Mouse (Mus musculus) forebrain, embryonic 10.5 days (tissue): Measurements from ENCODE around the gene Cstb. TPM values are rescaled to one million over a fixed set of nuclear protein-coding genes. Genes with fewer than 3 reads are reported as not detected.

Source experiments
- DNase-seq: peaks from one replicate; pipeline ENCODE4 v3.0.0-alpha.2; 2017; ENCODE audit warnings: low spot score; ENCODE audit errors: extremely low spot score
- H3K27ac ChIP-seq: fragments of 300-500 bp; sonication (generic); 2 replicates; pipeline ENCODE4 v1.5.1; 2016; ENCODE audit warnings: mild to moderate bottlenecking
- H3K27me3 ChIP-seq: fragments of 300-500 bp; sonication (generic); 2 replicates; pipeline ENCODE4 v1.6.1; 2016; ENCODE audit warnings: mild to moderate bottlenecking; ENCODE audit not compliant: poor library complexity, severe bottlenecking
- H3K36me3 ChIP-seq: fragments of 300-500 bp; sonication (generic); replicated peaks from 2 replicates; pipeline ENCODE4 v1.6.1; 2016; ENCODE audit warnings: mild to moderate bottlenecking, moderate library complexity
- H3K4me1 ChIP-seq: fragments of 300-500 bp; sonication (generic); 2 replicates; pipeline ENCODE4 v1.6.1; 2016
- H3K4me3 ChIP-seq: fragments of 300-500 bp; sonication (generic); 2 replicates; pipeline ENCODE4 v1.5.1; 2016; ENCODE audit warnings: mild to moderate bottlenecking, moderate library complexity
- H3K9me3 ChIP-seq: fragments of 300-500 bp; sonication (generic); 2 replicates; pipeline ENCODE4 v1.6.1; 2016; ENCODE audit warnings: mild to moderate bottlenecking, moderate library complexity
- WGBS: fragments of 180-500 bp; shearing (Covaris S2); methylation state at CpG from one replicate; pipeline ENCODE4 v1.1.7; 2016; 5-methylcytosine and 5-hydroxymethylcytosine counted together
- microRNA-seq: library from miRNA; unstranded; fragments of <30 nt; microRNA quantifications from one replicate; pipeline ENCODE4, GENCODE M21; 2017
- polyA plus RNA-seq: library from polyadenylated mRNA; unstranded; fragments of >200 nt; fragmentation: Nextera tagmentation; extraction: Ambion mirVana; gene quantifications from 2 replicates; pipeline ENCODE4 v1.2.1, GENCODE M21; 2016

Gene Cstb
- polyA plus RNA-seq, 1 experiment from 2014 or later, result 115 TPM

GRCm38 (mm10) chr10:78467761-78468310 is 42.4 kb downstream of the Cstb start:
- Histone ChIP-seq H3K27ac (no peak overlapping the region), H3K4me3 (no peak overlapping the region), H3K4me1 (peaks cover 46% of the 10 kb centered on the region), H3K36me3 (no peaks in the 10 kb centered on the region), H3K9me3 (no peaks in the 10 kb centered on the region), H3K27me3 (peaks cover 25% of the 10 kb centered on the region)
- 74% methylated on average over 2 of the region's 2 CpGs for WGBS
- DNase-seq, result no peak

- 34% methylated on average over 15 of the region's 15 CpGs for WGBS
- no peaks in the 10 kb centered on the region for H3K9me3 ChIP-seq
- peaks cover 9% of the 10 kb centered on the region; the same call in 1 of the 2 replicates for H3K27me3 ChIP-seq
- H3K4me1 ChIP-seq, result peaks cover 20% of the 10 kb centered on the region
- H3K27ac ChIP-seq, result peak overlapping the region; percentile 67
- no peak for DNase-seq
- H3K4me3 ChIP-seq, result no peak overlapping the region; the same call in 1 of the 2 replicates
- H3K36me3 ChIP-seq, result no peaks in the 10 kb centered on the region
Measured at GRCm38 (mm10) chr10:78470582-78471313, 45.3 kb downstream of the Cstb start.

- no peaks in the 10 kb centered on the region for H3K9me3 ChIP-seq
- H3K27me3 ChIP-seq, result peaks cover 9% of the 10 kb centered on the region; the same call in 1 of the 2 replicates
- H3K36me3 ChIP-seq, result no peaks in the 10 kb centered on the region
- 80% methylated on average over 3 of the region's 3 CpGs for whole genome bisulfite sequencing
- no peak overlapping the region for H3K4me3 ChIP-seq
- no peak overlapping the region for H3K27ac ChIP-seq
- no peak for DNase-seq
- peaks cover 20% of the 10 kb centered on the region for H3K4me1 ChIP-seq
Measured at GRCm38 (mm10) chr10:78472046-78472445, 46.6 kb downstream of the Cstb start.

- Histone ChIP-seq H3K4me3 (no peak overlapping the region), H3K9me3 (no peaks in the 10 kb centered on the region), H3K36me3 (no peaks in the 10 kb centered on the region), H3K4me1 (peaks cover 10% of the 10 kb centered on the region), H3K27ac (no peak overlapping the region), H3K27me3 (peaks cover 9% of the 10 kb centered on the region; the same call in 1 of the 2 replicates)
- no peak for DNase-seq
- WGBS, result 64% methylated on average over 5 of the region's 5 CpGs
Measured at GRCm38 (mm10) chr10:78473434-78473833, 48.0 kb downstream of the Cstb start.

GRCm38 (mm10) chr10:78474759-78475158 is 49.3 kb downstream of the Cstb start:
- no peak overlapping the region for H3K4me3 ChIP-seq
- H3K27ac ChIP-seq, result no peak overlapping the region
- no peak for DNase-seq
- no peaks in the 10 kb centered on the region for H3K36me3 ChIP-seq
- 72% methylated on average over 8 of the region's 8 CpGs for WGBS
- H3K9me3 ChIP-seq, result no peaks in the 10 kb centered on the region
- peaks cover 10% of the 10 kb centered on the region for H3K4me1 ChIP-seq
- peaks cover 16% of the 10 kb centered on the region for H3K27me3 ChIP-seq

- Histone ChIP-seq H3K36me3 (no peaks in the 10 kb centered on the region), H3K27ac (no peak overlapping the region), H3K4me1 (peaks cover 7% of the 10 kb centered on the region), H3K27me3 (peaks cover 31% of the 10 kb centered on the region), H3K9me3 (no peaks in the 10 kb centered on the region), H3K4me3 (no peak overlapping the region)
- DNase-seq, result no peak
- 77% methylated on average over 4 of the region's 4 CpGs for WGBS
Measured at GRCm38 (mm10) chr10:78476821-78477220, 51.4 kb downstream of the Cstb start.

Small RNAs within 50 kb of the gene (microRNA-seq; reads per million reads assigned to microRNA genes)
- gene Mir6410, result not detected
- not detected for gene Mir6907
- gene Mir6908, result 1.5 reads per million

Other genes with a start within 250 kb of the Cstb start
- gene Pwp2, start 240.5 kb upstream of the Cstb start, polyA plus RNA-seq, result 34.7 and 35.8 TPM in 2 replicates
- 8.1 and 9.7 TPM in 2 replicates for gene Trappc10, start 181.0 kb upstream of the Cstb start, polyA plus RNA-seq
- 36.8 and 37.7 TPM in 2 replicates for gene Agpat3, start 73.2 kb upstream of the Cstb start, polyA plus RNA-seq
- 338 and 366 TPM in 2 replicates for gene Rrp1, start 12.6 kb upstream of the Cstb start, polyA plus RNA-seq
- 13.0 and 14.0 TPM in 2 replicates for gene Pdxk, start 39.3 kb downstream of the Cstb start, polyA plus RNA-seq
- gene Olfr1358, start 91.8 kb downstream of the Cstb start, polyA plus RNA-seq, result not detected in 2 replicates
- 33.0 and 33.3 TPM in 2 replicates for gene Ilvbl, start 148.7 kb downstream of the Cstb start, polyA plus RNA-seq
- gene Syde1, start 166.3 kb downstream of the Cstb start, polyA plus RNA-seq, result 13.3 and 14.8 TPM in 2 replicates
- not detected in 2 replicates for gene Olfr1357, start 192.4 kb downstream of the Cstb start, polyA plus RNA-seq